Mouse (Mus musculus): ENCODE results near the gene Dnah6. TPM values are rescaled to one million over a fixed set of nuclear protein-coding genes. Genes with fewer than 3 reads are reported as not detected.

Gene Dnah6
- polyA plus RNA-seq, 1 experiment from 2014 or later, result 0.08 TPM

- Histone ChIP-seq H3K27me3 (replicated peaks) (no peaks in the 10 kb centered on the region), H3K4me1 (peaks cover 16% of the 10 kb centered on the region), H3K27ac (replicated peaks) (no peak overlapping the region), H3K9ac (no peak overlapping the region), H3K9me3 (no peaks in the 10 kb centered on the region), H3K36me3 (no peaks in the 10 kb centered on the region), H3K4me2 (no peak overlapping the region), H3K4me3 (no peak overlapping the region)
- ATAC-seq (ENCODE audit: extremely low read depth, insufficient number of reproducible peaks, low FRiP score, low TSS enrichment), result no peak
- WGBS, result 51% methylated on average over 5 of the region's 5 CpGs
Observed at GRCm38 (mm10) chr6:73184276-73184675, 37.2 kb downstream of the Dnah6 start.

- Histone ChIP-seq H3K27ac (replicated peaks) (peak overlapping the region; percentile 64), H3K36me3 (no peaks in the 10 kb centered on the region), H3K4me1 (peaks cover 8% of the 10 kb centered on the region), H3K4me2 (no peak overlapping the region), H3K27me3 (replicated peaks) (no peaks in the 10 kb centered on the region), H3K9me3 (no peaks in the 10 kb centered on the region), H3K4me3 (no peak overlapping the region), H3K9ac (no peak overlapping the region)
- no peak for ATAC-seq (ENCODE audit: extremely low read depth, insufficient number of reproducible peaks, low FRiP score, low TSS enrichment)
- WGBS, result 49% methylated on average over 3 of the region's 3 CpGs
Observed at GRCm38 (mm10) chr6:73182987-73183386, 38.5 kb downstream of the Dnah6 start.

GRCm38 (mm10) chr6:73182410-73182809, 39.0 kb downstream of the Dnah6 start:
- ATAC-seq (ENCODE audit: extremely low read depth, insufficient number of reproducible peaks, low FRiP score, low TSS enrichment), result no peak
- Histone ChIP-seq H3K4me2 (no peak overlapping the region), H3K27ac (replicated peaks) (peak overlapping the region; percentile 64), H3K4me3 (no peak overlapping the region), H3K9me3 (no peaks in the 10 kb centered on the region), H3K4me1 (peaks cover 6% of the 10 kb centered on the region), H3K9ac (no peak overlapping the region), H3K27me3 (replicated peaks) (no peaks in the 10 kb centered on the region), H3K36me3 (no peaks in the 10 kb centered on the region)
- WGBS, result 40% methylated on average over 3 of the region's 3 CpGs

GRCm38 (mm10) chr6:73182006-73182405, 39.4 kb downstream of the Dnah6 start:
- Histone ChIP-seq H3K4me1 (peaks cover 6% of the 10 kb centered on the region), H3K4me3 (no peak overlapping the region), H3K9ac (no peak overlapping the region), H3K4me2 (no peak overlapping the region), H3K27me3 (replicated peaks) (no peaks in the 10 kb centered on the region), H3K27ac (replicated peaks) (no peak overlapping the region; the same call in 1 of the 2 replicates), H3K36me3 (no peaks in the 10 kb centered on the region), H3K9me3 (no peaks in the 10 kb centered on the region)
- WGBS, result 54% methylated on average over 4 of the region's 4 CpGs
- ATAC-seq (ENCODE audit: extremely low read depth, insufficient number of reproducible peaks, low FRiP score, low TSS enrichment), result no peak

- Histone ChIP-seq H3K9ac (no peak overlapping the region), H3K4me1 (no peaks in the 10 kb centered on the region), H3K9me3 (no peaks in the 10 kb centered on the region), H3K27ac (replicated peaks) (no peak overlapping the region), H3K4me2 (no peak overlapping the region), H3K36me3 (no peaks in the 10 kb centered on the region), H3K4me3 (no peak overlapping the region), H3K27me3 (replicated peaks) (no peaks in the 10 kb centered on the region)
- WGBS, result 67% methylated on average over 3 of the region's 3 CpGs
- no peak for ATAC-seq (ENCODE audit: extremely low read depth, insufficient number of reproducible peaks, low FRiP score, low TSS enrichment)
Observed at GRCm38 (mm10) chr6:73175156-73175555, 46.3 kb downstream of the Dnah6 start.

- Histone ChIP-seq H3K27me3 (replicated peaks) (no peaks in the 10 kb centered on the region), H3K27ac (replicated peaks) (no peak overlapping the region), H3K36me3 (no peaks in the 10 kb centered on the region), H3K9ac (no peak overlapping the region), H3K4me2 (no peak overlapping the region), H3K4me3 (no peak overlapping the region), H3K9me3 (no peaks in the 10 kb centered on the region), H3K4me1 (no peaks in the 10 kb centered on the region)
- 70% methylated on average over 3 of the region's 3 CpGs for whole genome bisulfite sequencing
- ATAC-seq (ENCODE audit: extremely low read depth, insufficient number of reproducible peaks, low FRiP score, low TSS enrichment), result no peak
Observed at GRCm38 (mm10) chr6:73167230-73167629, 54.2 kb downstream of the Dnah6 start.

GRCm38 (mm10) chr6:73162958-73163357, 58.5 kb downstream of the Dnah6 start:
- no peaks in the 10 kb centered on the region for H3K27me3 ChIP-seq (replicated peaks)
- no peak overlapping the region for H3K27ac ChIP-seq (replicated peaks)
- no peaks in the 10 kb centered on the region for H3K4me1 ChIP-seq
- no peaks in the 10 kb centered on the region for H3K9me3 ChIP-seq
- H3K4me2 ChIP-seq, result no peak overlapping the region
- H3K4me3 ChIP-seq, result no peak overlapping the region
- H3K9ac ChIP-seq, result no peak overlapping the region
- H3K36me3 ChIP-seq, result no peaks in the 10 kb centered on the region
- 87% methylated on average over 1 of the region's 1 CpGs for WGBS
- no peak for ATAC-seq (ENCODE audit: extremely low read depth, insufficient number of reproducible peaks, low FRiP score, low TSS enrichment)

- H3K36me3 ChIP-seq, result no peaks in the 10 kb centered on the region
- no peaks in the 10 kb centered on the region for H3K9me3 ChIP-seq
- no peak overlapping the region for H3K4me2 ChIP-seq
- ATAC-seq (ENCODE audit: extremely low read depth, insufficient number of reproducible peaks, low FRiP score, low TSS enrichment), result no peak
- no peak overlapping the region for H3K9ac ChIP-seq
- no peaks in the 10 kb centered on the region for H3K4me1 ChIP-seq
- H3K4me3 ChIP-seq, result no peak overlapping the region
- 79% methylated on average over 4 of the region's 4 CpGs for WGBS
- H3K27me3 ChIP-seq (replicated peaks), result no peaks in the 10 kb centered on the region
- no peak overlapping the region for H3K27ac ChIP-seq (replicated peaks)
Observed at GRCm38 (mm10) chr6:73161338-73161737, 60.1 kb downstream of the Dnah6 start.

GRCm38 (mm10) chr6:73155455-73155854, 66.0 kb downstream of the Dnah6 start:
- 62% methylated on average over 2 of the region's 2 CpGs for WGBS
- Histone ChIP-seq H3K4me2 (no peak overlapping the region), H3K27me3 (replicated peaks) (no peaks in the 10 kb centered on the region), H3K27ac (replicated peaks) (no peak overlapping the region), H3K4me1 (no peaks in the 10 kb centered on the region), H3K36me3 (no peaks in the 10 kb centered on the region), H3K9me3 (no peaks in the 10 kb centered on the region), H3K4me3 (no peak overlapping the region), H3K9ac (no peak overlapping the region)
- ATAC-seq (ENCODE audit: extremely low read depth, insufficient number of reproducible peaks, low FRiP score, low TSS enrichment), result no peak

GRCm38 (mm10) chr6:73153675-73154074, 67.8 kb downstream of the Dnah6 start:
- Histone ChIP-seq H3K36me3 (no peaks in the 10 kb centered on the region), H3K9me3 (no peaks in the 10 kb centered on the region), H3K4me1 (no peaks in the 10 kb centered on the region), H3K4me3 (no peak overlapping the region), H3K4me2 (no peak overlapping the region), H3K27me3 (replicated peaks) (no peaks in the 10 kb centered on the region), H3K9ac (no peak overlapping the region), H3K27ac (replicated peaks) (no peak overlapping the region)
- 0% methylated on average over 1 of the region's 1 CpGs for WGBS
- no peak for ATAC-seq (ENCODE audit: extremely low read depth, insufficient number of reproducible peaks, low FRiP score, low TSS enrichment)

GRCm38 (mm10) chr6:73143403-73143802, 78.0 kb downstream of the Dnah6 start:
- H3K27me3 ChIP-seq (replicated peaks), result no peaks in the 10 kb centered on the region
- H3K4me2 ChIP-seq, result no peak overlapping the region
- no peak for ATAC-seq (ENCODE audit: extremely low read depth, insufficient number of reproducible peaks, low FRiP score, low TSS enrichment)
- H3K4me3 ChIP-seq, result no peak overlapping the region
- H3K27ac ChIP-seq (replicated peaks), result no peak overlapping the region
- no peaks in the 10 kb centered on the region for H3K4me1 ChIP-seq
- 0 out of 2 replicates have a peak, but pooled peaks cover 4% of the 10 kb centered on the region for H3K9me3 ChIP-seq
- WGBS, result 82% methylated on average over 7 of the region's 7 CpGs
- H3K9ac ChIP-seq, result no peak overlapping the region
- no peaks in the 10 kb centered on the region for H3K36me3 ChIP-seq

- H3K27ac ChIP-seq (replicated peaks), result no peak overlapping the region
- ATAC-seq (ENCODE audit: extremely low read depth, insufficient number of reproducible peaks, low FRiP score, low TSS enrichment), result no peak
- 0 out of 2 replicates have a peak, but pooled peaks cover 4% of the 10 kb centered on the region for H3K9me3 ChIP-seq
- H3K9ac ChIP-seq, result no peak overlapping the region
- H3K4me3 ChIP-seq, result no peak overlapping the region
- H3K4me2 ChIP-seq, result no peak overlapping the region
- H3K27me3 ChIP-seq (replicated peaks), result no peaks in the 10 kb centered on the region
- no peaks in the 10 kb centered on the region for H3K4me1 ChIP-seq
- H3K36me3 ChIP-seq, result no peaks in the 10 kb centered on the region
- WGBS, result 85% methylated on average over 4 of the region's 4 CpGs
Observed at GRCm38 (mm10) chr6:73142776-73143175, 78.7 kb downstream of the Dnah6 start.

All from heart, embryonic 13.5 days (tissue).